Mouse (Mus musculus) cerebellum, adult 2 months (tissue): ENCODE data around the gene Mtg1.

Experiments
- CTCF ChIP-seq: fragments of 200-500 bp; IDR thresholded peaks from 2 replicates; pipeline ENCODE4 v1.5.1; 2011; ENCODE audit warnings: low read depth, mild to moderate bottlenecking, control low read depth, low read length, moderate library complexity, borderline replicate concordance; ENCODE audit not compliant: insufficient read depth
- POLR2A ChIP-seq: fragments of 200-500 bp; IDR thresholded peaks from 2 replicates; pipeline ENCODE4 v1.6.1; 2011; ENCODE audit warnings: low read length, control low read depth, borderline replicate concordance; ENCODE audit not compliant: insufficient read depth

DNA sequence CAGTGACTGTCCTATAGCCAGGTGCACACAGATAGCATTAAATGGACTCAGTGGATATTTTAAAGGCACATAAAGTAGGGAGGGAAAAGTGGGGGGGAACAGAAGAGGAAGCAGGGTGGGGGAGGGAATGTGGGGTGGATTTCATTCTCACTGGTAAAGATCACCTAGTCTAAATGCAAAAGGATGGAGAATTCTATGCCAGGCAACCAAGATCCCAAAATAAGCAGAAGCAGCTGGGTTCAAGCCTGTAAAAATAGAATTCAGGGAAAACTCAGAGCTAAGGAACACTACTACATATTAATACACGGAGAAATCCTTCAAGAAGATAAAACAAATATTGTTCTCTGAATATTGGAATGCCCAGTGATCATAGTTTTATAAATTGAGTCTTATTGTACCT, 30.6 kb downstream of the Mtg1 start:
- TF ChIP-seq POLR2A, result no peak
- TF ChIP-seq CTCF, result no peak
